Mouse (Mus musculus): ENCODE data around the gene Iqgap2. TPM values are rescaled to one million over a fixed set of nuclear protein-coding genes. Genes with fewer than 3 reads are reported as not detected.

Iqgap2 gene
- total and polyA plus RNA-seq, 3 experiments = 0.27 to 0.32 TPM; not detected in 1

- no peaks in the 10 kb centered on the region for H3K27me3 ChIP-seq (ENCODE audit: control insufficient read depth in 1 of 2, insufficient read depth in 2 of 2, low read length in 2 of 2)
- no peak overlapping the region for H3K9ac ChIP-seq (ENCODE audit: control insufficient read depth, low read depth, low read length, poor library complexity, severe bottlenecking)
- H3K36me3 ChIP-seq (ENCODE audit: control insufficient read depth in 1 of 2, insufficient read depth in 2 of 2, low read length in 2 of 2) = no peaks in the 10 kb centered on the region
- H3K4me1 ChIP-seq (ENCODE audit: control insufficient read depth in 1 of 2, insufficient read depth in 2 of 2, low read length in 2 of 2) = no peaks in the 10 kb centered on the region
- H3K27ac ChIP-seq (ENCODE audit: control insufficient read depth, low read depth, low read length) = no peak overlapping the region
- H3K4me3 ChIP-seq (ENCODE audit: control insufficient read depth in 1 of 2, insufficient read depth in 1 of 2, low read depth in 2 of 2, low read length in 2 of 2) = no peak overlapping the region
- H3K79me2 ChIP-seq (ENCODE audit: control insufficient read depth, insufficient read depth, low read length, poor library complexity) = no peaks in the 10 kb centered on the region
- no peak for DNase-seq (ENCODE audit: low read depth, low spot score)
- H3K9me3 ChIP-seq (replicated peaks; ENCODE audit: insufficient read depth, low read length) = no peaks in the 10 kb centered on the region
- no peak for TF ChIP-seq TCF12 (IDR thresholded peaks at IDR 0.05; ENCODE audit: low read depth, low read length)
Measured at GRCm38 (mm10) chr13:95842803-95843202, 48.9 kb downstream of the Iqgap2 start.

- no peak for DNase-seq (ENCODE audit: low read depth, low spot score)
- no peaks in the 10 kb centered on the region for H3K27me3 ChIP-seq (ENCODE audit: control insufficient read depth in 1 of 2, insufficient read depth in 2 of 2, low read length in 2 of 2)
- H3K9ac ChIP-seq (ENCODE audit: control insufficient read depth, low read depth, low read length, poor library complexity, severe bottlenecking) = no peak overlapping the region
- no peak overlapping the region for H3K27ac ChIP-seq (ENCODE audit: control insufficient read depth, low read depth, low read length)
- no peaks in the 10 kb centered on the region for H3K36me3 ChIP-seq (ENCODE audit: control insufficient read depth in 1 of 2, insufficient read depth in 2 of 2, low read length in 2 of 2)
- H3K79me2 ChIP-seq (ENCODE audit: control insufficient read depth, insufficient read depth, low read length, poor library complexity) = no peaks in the 10 kb centered on the region
- no peaks in the 10 kb centered on the region for H3K9me3 ChIP-seq (replicated peaks; ENCODE audit: insufficient read depth, low read length)
- no peaks in the 10 kb centered on the region for H3K4me1 ChIP-seq (ENCODE audit: control insufficient read depth in 1 of 2, insufficient read depth in 2 of 2, low read length in 2 of 2)
- H3K4me3 ChIP-seq (ENCODE audit: control insufficient read depth in 1 of 2, insufficient read depth in 1 of 2, low read depth in 2 of 2, low read length in 2 of 2) = no peak overlapping the region
- no peak for TF ChIP-seq SMC3 (IDR thresholded peaks at IDR 0.05; ENCODE audit: low read depth, low read length)
- TF ChIP-seq MYC (IDR thresholded peaks at IDR 0.05; ENCODE audit: low read depth, low read length) = no peak
- no peak for TF ChIP-seq CTCF (IDR thresholded peaks at IDR 0.05 in 2 of 3, conservative IDR thresholded peaks at IDR 0.05 in 1 of 3; ENCODE audit: control insufficient read depth in 1 of 3, insufficient read depth in 1 of 3, low read depth in 2 of 3, low read length in 3 of 3, poor library complexity in 1 of 3, severe bottlenecking in 1 of 3)
- TF ChIP-seq USF2 (IDR thresholded peaks at IDR 0.05; ENCODE audit: borderline replicate concordance in 1 of 2, insufficient read depth in 1 of 2, low read depth in 1 of 2, low read length in 2 of 2) = no peak
- no peak for TF ChIP-seq MAX (IDR thresholded peaks at IDR 0.05; ENCODE audit: low read length)
- TF ChIP-seq RCOR1 (IDR thresholded peaks at IDR 0.05; ENCODE audit: low read depth, low read length) = no peak
Measured at GRCm38 (mm10) chr13:95841946-95842345, 49.8 kb downstream of the Iqgap2 start.

DNA sequence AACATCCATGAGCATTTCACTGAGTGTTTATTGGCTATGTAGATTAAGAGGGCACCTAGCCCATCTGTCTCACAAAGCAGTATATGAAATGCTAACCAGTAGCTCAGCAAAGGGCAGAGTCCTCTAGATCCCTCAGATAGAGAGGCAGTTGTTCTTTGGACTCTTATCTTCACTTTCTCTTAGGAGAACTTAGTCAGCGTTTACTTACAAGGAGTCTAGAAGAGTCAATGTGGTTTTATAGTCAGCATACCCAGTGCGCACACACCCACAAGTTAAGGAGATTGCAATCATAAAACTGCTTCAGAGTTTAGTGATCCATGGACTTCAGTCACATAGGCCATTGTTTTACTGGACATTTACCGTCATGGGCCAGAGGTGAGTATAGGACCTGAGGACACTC is 54.8 kb downstream of the Iqgap2 start:
- no peaks in the 10 kb centered on the region for H3K4me1 ChIP-seq (ENCODE audit: control insufficient read depth in 1 of 2, insufficient read depth in 2 of 2, low read length in 2 of 2)
- no peaks in the 10 kb centered on the region for H3K79me2 ChIP-seq (ENCODE audit: control insufficient read depth, insufficient read depth, low read length, poor library complexity)
- TF ChIP-seq TAL1 (IDR thresholded peaks at IDR 0.05; ENCODE audit: low read length) (no peak), ZMIZ1 (IDR thresholded peaks at IDR 0.05; ENCODE audit: low read depth, low read length) (no peak), TCF12 (IDR thresholded peaks at IDR 0.05; ENCODE audit: low read depth, low read length) (no peak), ZKSCAN1 (IDR thresholded peaks at IDR 0.05; ENCODE audit: low read depth, low read length) (no peak), KAT2A (conservative IDR thresholded peaks at IDR 0.05; ENCODE audit: low read depth, low read length) (no peak), RCOR1 (IDR thresholded peaks at IDR 0.05; ENCODE audit: low read depth, low read length) (no peak), MXI1 (IDR thresholded peaks at IDR 0.05; ENCODE audit: low read depth, low read length) (no peak), SMC3 (IDR thresholded peaks at IDR 0.05; ENCODE audit: low read depth, low read length) (no peak)
- DNase-seq (ENCODE audit: low read depth, low spot score) = no peak
- no peak overlapping the region for H3K4me3 ChIP-seq (ENCODE audit: control insufficient read depth in 1 of 2, insufficient read depth in 1 of 2, low read depth in 2 of 2, low read length in 2 of 2)
- no peaks in the 10 kb centered on the region for H3K9me3 ChIP-seq (replicated peaks; ENCODE audit: insufficient read depth, low read length)
- no peak overlapping the region for H3K9ac ChIP-seq (ENCODE audit: control insufficient read depth, low read depth, low read length, poor library complexity, severe bottlenecking)
- H3K27ac ChIP-seq (ENCODE audit: control insufficient read depth, low read depth, low read length) = no peak overlapping the region
- H3K27me3 ChIP-seq (ENCODE audit: control insufficient read depth in 1 of 2, insufficient read depth in 2 of 2, low read length in 2 of 2) = no peaks in the 10 kb centered on the region
- H3K36me3 ChIP-seq (ENCODE audit: control insufficient read depth in 1 of 2, insufficient read depth in 2 of 2, low read length in 2 of 2) = no peaks in the 10 kb centered on the region
